Mouse (Mus musculus): ENCODE data around the gene Poc5. TPM values are rescaled to one million over a fixed set of nuclear protein-coding genes. Genes with fewer than 3 reads are reported as not detected.

Gene Poc5
- polyA plus RNA-seq, 1 experiment from 2014 or later = 20.1 TPM

GRCm38 (mm10) chr13:96433041-96433440 lies 44.9 kb downstream of the Poc5 start:
- no peaks in the 10 kb centered on the region for H3K4me1 ChIP-seq (replicated peaks)
- H3K27me3 ChIP-seq = no peaks in the 10 kb centered on the region
- H3K4me3 ChIP-seq = no peak overlapping the region
- H3K27ac ChIP-seq (replicated peaks) = no peak overlapping the region
- no peak overlapping the region for H3K9ac ChIP-seq
- no peak overlapping the region for H3K4me2 ChIP-seq
- H3K9me3 ChIP-seq = 0 out of 2 replicates have a peak, but pooled peaks cover 3% of the 10 kb centered on the region
- H3K36me3 ChIP-seq = no peaks in the 10 kb centered on the region
- no peak for ATAC-seq (ENCODE audit: low read depth)
- 91% methylated on average over 6 of the region's 6 CpGs for WGBS

- no peaks in the 10 kb centered on the region for H3K36me3 ChIP-seq
- no peak overlapping the region for H3K27ac ChIP-seq (replicated peaks)
- H3K4me3 ChIP-seq = no peak overlapping the region
- no peak for ATAC-seq (ENCODE audit: low read depth)
- no peaks in the 10 kb centered on the region for H3K4me1 ChIP-seq (replicated peaks)
- H3K4me2 ChIP-seq = no peak overlapping the region
- H3K9me3 ChIP-seq = 0 out of 2 replicates have a peak, but pooled peaks cover 3% of the 10 kb centered on the region
- 84% methylated on average over 11 of the region's 11 CpGs for WGBS
- H3K27me3 ChIP-seq = no peaks in the 10 kb centered on the region
- H3K9ac ChIP-seq = no peak overlapping the region
Measured at GRCm38 (mm10) chr13:96433648-96434190, 45.6 kb downstream of the Poc5 start.

- WGBS = 62% methylated on average over 5 of the region's 5 CpGs
- Histone ChIP-seq H3K4me1 (replicated peaks) (no peaks in the 10 kb centered on the region), H3K36me3 (no peaks in the 10 kb centered on the region), H3K9me3 (0 out of 2 replicates have a peak, but pooled peaks cover 3% of the 10 kb centered on the region), H3K4me2 (no peak overlapping the region), H3K27me3 (no peaks in the 10 kb centered on the region), H3K27ac (replicated peaks) (no peak overlapping the region), H3K9ac (no peak overlapping the region), H3K4me3 (no peak overlapping the region)
- no peak for ATAC-seq (ENCODE audit: low read depth)
Measured at GRCm38 (mm10) chr13:96434899-96435331, 46.8 kb downstream of the Poc5 start.

- ATAC-seq (ENCODE audit: low read depth) = no peak
- Histone ChIP-seq H3K27ac (replicated peaks) (no peak overlapping the region), H3K27me3 (no peaks in the 10 kb centered on the region), H3K4me2 (no peak overlapping the region), H3K4me1 (replicated peaks) (no peaks in the 10 kb centered on the region), H3K9me3 (0 out of 2 replicates have a peak, but pooled peaks cover 3% of the 10 kb centered on the region), H3K36me3 (no peaks in the 10 kb centered on the region), H3K4me3 (no peak overlapping the region), H3K9ac (no peak overlapping the region)
- WGBS = 48% methylated on average over 13 of the region's 13 CpGs
Measured at GRCm38 (mm10) chr13:96435793-96436192, 47.7 kb downstream of the Poc5 start.

GRCm38 (mm10) chr13:96436921-96437320 lies 48.8 kb downstream of the Poc5 start:
- Histone ChIP-seq H3K9me3 (0 out of 2 replicates have a peak, but pooled peaks cover 3% of the 10 kb centered on the region), H3K36me3 (no peaks in the 10 kb centered on the region), H3K9ac (no peak overlapping the region), H3K27ac (replicated peaks) (no peak overlapping the region), H3K4me1 (replicated peaks) (no peaks in the 10 kb centered on the region), H3K4me2 (no peak overlapping the region), H3K4me3 (no peak overlapping the region), H3K27me3 (no peaks in the 10 kb centered on the region)
- WGBS = 97% methylated on average over 1 of the region's 1 CpGs
- ATAC-seq (ENCODE audit: low read depth) = no peak

GRCm38 (mm10) chr13:96440436-96440835 lies 52.3 kb downstream of the Poc5 start:
- Histone ChIP-seq H3K9me3 (0 out of 2 replicates have a peak, but pooled peaks cover 3% of the 10 kb centered on the region), H3K4me1 (replicated peaks) (no peaks in the 10 kb centered on the region), H3K9ac (no peak overlapping the region), H3K27ac (replicated peaks) (no peak overlapping the region), H3K27me3 (no peaks in the 10 kb centered on the region), H3K4me3 (no peak overlapping the region), H3K36me3 (no peaks in the 10 kb centered on the region), H3K4me2 (no peak overlapping the region)
- no peak for ATAC-seq (ENCODE audit: low read depth)
- 93% methylated on average over 4 of the region's 4 CpGs for WGBS

- Histone ChIP-seq H3K4me2 (no peak overlapping the region), H3K27me3 (no peaks in the 10 kb centered on the region), H3K9ac (no peak overlapping the region), H3K27ac (replicated peaks) (no peak overlapping the region), H3K4me1 (replicated peaks) (no peaks in the 10 kb centered on the region), H3K36me3 (no peaks in the 10 kb centered on the region), H3K9me3 (no peaks in the 10 kb centered on the region), H3K4me3 (no peak overlapping the region)
- WGBS = 83% methylated on average over 11 of the region's 11 CpGs
- ATAC-seq (ENCODE audit: low read depth) = no peak
Measured at GRCm38 (mm10) chr13:96450205-96450856, 62.2 kb downstream of the Poc5 start.

- Histone ChIP-seq H3K4me1 (replicated peaks) (no peaks in the 10 kb centered on the region), H3K27ac (replicated peaks) (no peak overlapping the region), H3K36me3 (no peaks in the 10 kb centered on the region), H3K27me3 (no peaks in the 10 kb centered on the region), H3K4me3 (no peak overlapping the region), H3K9me3 (no peaks in the 10 kb centered on the region), H3K9ac (no peak overlapping the region), H3K4me2 (no peak overlapping the region)
- 87% methylated on average over 7 of the region's 7 CpGs for WGBS
- ATAC-seq (ENCODE audit: low read depth) = no peak
Measured at GRCm38 (mm10) chr13:96450869-96451268, 62.8 kb downstream of the Poc5 start.

- Histone ChIP-seq H3K36me3 (no peaks in the 10 kb centered on the region), H3K4me2 (no peak overlapping the region), H3K4me1 (replicated peaks) (no peaks in the 10 kb centered on the region), H3K9me3 (no peaks in the 10 kb centered on the region), H3K4me3 (no peak overlapping the region), H3K27ac (replicated peaks) (no peak overlapping the region), H3K9ac (no peak overlapping the region), H3K27me3 (no peaks in the 10 kb centered on the region)
- 92% methylated on average over 11 of the region's 11 CpGs for WGBS
- ATAC-seq (ENCODE audit: low read depth) = no peak
Measured at GRCm38 (mm10) chr13:96451386-96452140, 63.5 kb downstream of the Poc5 start.

- Histone ChIP-seq H3K9ac (no peak overlapping the region), H3K4me1 (replicated peaks) (no peaks in the 10 kb centered on the region), H3K4me2 (no peak overlapping the region), H3K27ac (replicated peaks) (no peak overlapping the region), H3K9me3 (no peaks in the 10 kb centered on the region), H3K4me3 (no peak overlapping the region), H3K36me3 (no peaks in the 10 kb centered on the region), H3K27me3 (no peaks in the 10 kb centered on the region)
- ATAC-seq (ENCODE audit: low read depth) = no peak
- 91% methylated on average over 3 of the region's 3 CpGs for WGBS
Measured at GRCm38 (mm10) chr13:96452621-96453020, 64.5 kb downstream of the Poc5 start.

- 76% methylated on average over 3 of the region's 3 CpGs for WGBS
- no peaks in the 10 kb centered on the region for H3K9me3 ChIP-seq
- no peak for ATAC-seq (ENCODE audit: low read depth)
- H3K4me3 ChIP-seq = no peak overlapping the region
- no peaks in the 10 kb centered on the region for H3K36me3 ChIP-seq
- H3K27ac ChIP-seq (replicated peaks) = no peak overlapping the region
- no peak overlapping the region for H3K4me2 ChIP-seq
- no peaks in the 10 kb centered on the region for H3K4me1 ChIP-seq (replicated peaks)
- H3K9ac ChIP-seq = no peak overlapping the region
- H3K27me3 ChIP-seq = no peaks in the 10 kb centered on the region
Measured at GRCm38 (mm10) chr13:96454288-96454687, 66.2 kb downstream of the Poc5 start.

- H3K36me3 ChIP-seq = no peaks in the 10 kb centered on the region
- no peak for ATAC-seq (ENCODE audit: low read depth)
- no peak overlapping the region for H3K4me3 ChIP-seq
- no peak overlapping the region for H3K9ac ChIP-seq
- no peaks in the 10 kb centered on the region for H3K4me1 ChIP-seq (replicated peaks)
- H3K9me3 ChIP-seq = no peaks in the 10 kb centered on the region
- H3K27me3 ChIP-seq = no peaks in the 10 kb centered on the region
- H3K27ac ChIP-seq (replicated peaks) = no peak overlapping the region
- H3K4me2 ChIP-seq = no peak overlapping the region
- WGBS = 97% methylated on average over 5 of the region's 5 CpGs
Measured at GRCm38 (mm10) chr13:96457566-96457965, 69.5 kb downstream of the Poc5 start.
